In the genomic region with DNA sequence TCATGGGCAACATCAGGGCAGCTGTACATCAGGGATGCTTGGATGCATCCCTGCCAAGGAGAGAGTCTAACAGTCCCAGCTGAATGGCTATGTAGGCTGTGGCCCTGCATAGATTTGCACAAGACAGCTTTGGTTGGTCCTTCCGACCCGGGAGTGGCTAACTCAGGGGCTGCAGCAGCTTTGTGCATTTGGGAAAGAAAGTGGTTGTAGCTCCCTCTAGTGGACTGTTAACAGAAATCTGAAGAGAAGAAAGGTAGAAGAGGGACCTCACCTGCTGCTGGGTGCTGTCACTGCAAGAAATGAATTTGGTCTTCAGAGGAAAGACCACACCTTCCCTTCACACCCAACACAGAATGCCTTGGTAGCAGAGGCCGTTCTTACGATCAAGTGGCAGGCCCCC, we compare ENCODE assay signal across 9 mouse cellular contexts. TPM values are rescaled to one million over a fixed set of nuclear protein-coding genes. Genes with fewer than 3 reads are reported as not detected.
DNase-seq lines count a peak whose midpoint lies in the region; ATAC-seq and TF ChIP-seq lines count a peak whose summit lies in the region.
"Had no signal": no experiment of that assay in that cellular context is flagged by ENCODE, and none has a peak within 500 bp of the region (broad histone marks: within the 10 kb centered on the region; RNA-seq: fewer than 3 reads in every experiment).

No protein-coding gene starts in this region.

- 18% methylated on average over 4 of the region's 4 CpGs for WGBS in intestine, postnatal 0 days
- 24% methylated on average over 4 of the region's 4 CpGs for WGBS in intestine, embryonic 15.5 days
- WGBS in hindbrain, embryonic 14.5 days = 34% methylated on average over 4 of the region's 4 CpGs

- no peak overlapping the region for H3K27ac ChIP-seq in intestine, postnatal 0 days (ENCODE audit: low read depth, low read length)
- no peak overlapping the region for H3K27ac ChIP-seq in intestine, embryonic 15.5 days
- no peak overlapping the region for H3K27ac ChIP-seq in CH12.LX (ENCODE audit: insufficient read depth, low read depth)
- no peak overlapping the region for H3K27ac ChIP-seq in hindbrain, embryonic 14.5 days
- H3K27ac ChIP-seq: stomach, embryonic 15.5 days had no signal

- no peak overlapping the region for H3K4me2 ChIP-seq in intestine, postnatal 0 days (replicated peaks; ENCODE audit: low read depth)
- no peak overlapping the region for H3K4me2 ChIP-seq in intestine, embryonic 15.5 days (replicated peaks)
- no peak overlapping the region for H3K4me2 ChIP-seq in CH12.LX (ENCODE audit: insufficient read depth, low read depth, poor library complexity, severe bottlenecking)
- no peak overlapping the region for H3K4me2 ChIP-seq in hindbrain, embryonic 14.5 days (replicated peaks)
- H3K4me2 ChIP-seq: stomach, embryonic 15.5 days had no signal

- H3K4me1 ChIP-seq in intestine, postnatal 0 days (replicated peaks; ENCODE audit: control insufficient read depth, insufficient read depth, low read length) = no peaks in the 10 kb centered on the region
- no peaks in the 10 kb centered on the region for H3K4me1 ChIP-seq in intestine, embryonic 15.5 days (replicated peaks)
- H3K4me1 ChIP-seq in CH12.LX (ENCODE audit: control insufficient read depth in 1 of 2, insufficient read depth in 2 of 2) = peaks cover 0 to 4% of the 10 kb centered on the region in 2 experiments; a peak in 1 of 4 replicates
- 0 out of 2 replicates have a peak, but pooled peaks cover 4% of the 10 kb centered on the region for H3K4me1 ChIP-seq in hindbrain, embryonic 14.5 days (replicated peaks; ENCODE audit: control insufficient read depth, insufficient read depth, low read length)
- H3K4me1 ChIP-seq: stomach, embryonic 15.5 days had no signal

- H3K4me3 ChIP-seq in intestine, postnatal 0 days (ENCODE audit: low read depth, low read length) = no peak overlapping the region
- H3K4me3 ChIP-seq in intestine, embryonic 15.5 days (replicated peaks) = no peak overlapping the region
- no peak overlapping the region for H3K4me3 ChIP-seq in CH12.LX (replicated peaks in 1 of 3; ENCODE audit: low read depth in 2 of 3, low read length in 2 of 3, poor library complexity in 1 of 3)
- no peak overlapping the region for H3K4me3 ChIP-seq in hindbrain, embryonic 14.5 days (replicated peaks; ENCODE audit: low read length)
- H3K4me3 ChIP-seq: stomach, embryonic 15.5 days had no signal

- no peak for ATAC-seq in intestine, postnatal 0 days
- no peak for ATAC-seq in intestine, embryonic 15.5 days
- ATAC-seq in hindbrain, embryonic 14.5 days (ENCODE audit: low FRiP score) = no peak

- TF ChIP-seq RAD21 in CH12.LX (IDR thresholded peaks at IDR 0.05; ENCODE audit: low read depth, low read length) = peak; percentile 39

- in situ Hi-C loops in CH12.LX (cut with MboI; ENCODE audit: low pct_ligation_motif_present, low pct_unique_long_range_greater_than_20kb, low sequenced_read_pairs) = no loop called here

- no peaks in the 10 kb centered on the region for H3K36me3 ChIP-seq in intestine, postnatal 0 days (ENCODE audit: control insufficient read depth, insufficient read depth)
- no peaks in the 10 kb centered on the region for H3K36me3 ChIP-seq in intestine, embryonic 15.5 days
- no peaks in the 10 kb centered on the region for H3K36me3 ChIP-seq in CH12.LX (replicated peaks in 1 of 2; ENCODE audit: control insufficient read depth in 1 of 2, insufficient read depth in 1 of 2, low read length in 1 of 2)
- H3K36me3 ChIP-seq in hindbrain, embryonic 14.5 days (replicated peaks; ENCODE audit: control insufficient read depth, insufficient read depth) = no peaks in the 10 kb centered on the region
- H3K36me3 ChIP-seq: stomach, embryonic 15.5 days had no signal

- dilution Hi-C loops in CH12.LX (cut with MboI; ENCODE audit: extremely low pct_ligation_motif_present, extremely low pct_unique_long_range_greater_than_20kb, low sequenced_read_pairs) = no loop called here

- H3K9ac ChIP-seq in intestine, postnatal 0 days (ENCODE audit: low read depth, low read length) = no peak overlapping the region
- H3K9ac ChIP-seq in intestine, embryonic 15.5 days = no peak overlapping the region
- H3K9ac ChIP-seq in CH12.LX (ENCODE audit: insufficient read depth, low read depth) = no peak overlapping the region
- H3K9ac ChIP-seq in hindbrain, embryonic 14.5 days = no peak overlapping the region
- H3K9ac ChIP-seq: stomach, embryonic 15.5 days had no signal

- H3K27me3 ChIP-seq in intestine, postnatal 0 days (replicated peaks; ENCODE audit: control insufficient read depth, insufficient read depth, low read length) = peaks cover 17% of the 10 kb centered on the region
- peaks cover 14% of the 10 kb centered on the region; the same call in 1 of the 2 replicates for H3K27me3 ChIP-seq in intestine, embryonic 15.5 days (replicated peaks)
- peaks cover 92% of the 10 kb centered on the region for H3K27me3 ChIP-seq in CH12.LX (replicated peaks)
- H3K27me3 ChIP-seq in hindbrain, embryonic 14.5 days (ENCODE audit: control insufficient read depth, insufficient read depth, low read length) = no peaks in the 10 kb centered on the region

- TF ChIP-seq CTCF in intestine, postnatal 0 days (IDR thresholded peaks at IDR 0.05; ENCODE audit: low read depth) = peak; percentile 66
- TF ChIP-seq CTCF in CH12.LX (conservative IDR thresholded peaks at IDR 0.05 in 1 of 2, IDR thresholded peaks at IDR 0.05 in 1 of 2; ENCODE audit: low read depth in 2 of 2, low read length in 2 of 2) = peak; percentile 43 to 72; a peak in 3 of 4 replicates
- TF ChIP-seq CTCF in brain, embryonic 14.5 days (IDR thresholded peaks at IDR 0.05; ENCODE audit: borderline replicate concordance, extremely low read depth, insufficient read depth, insufficient read length) = peak; percentile 64; the same call in 1 of the 2 replicates

- H3K9me3 ChIP-seq in intestine, postnatal 0 days (ENCODE audit: control insufficient read depth) = no peaks in the 10 kb centered on the region
- no peaks in the 10 kb centered on the region for H3K9me3 ChIP-seq in intestine, embryonic 15.5 days
- no peaks in the 10 kb centered on the region for H3K9me3 ChIP-seq in CH12.LX (replicated peaks; ENCODE audit: low read length)
- no peaks in the 10 kb centered on the region for H3K9me3 ChIP-seq in hindbrain, embryonic 14.5 days (ENCODE audit: control insufficient read depth, low read length)
- H3K9me3 ChIP-seq: stomach, embryonic 15.5 days had no signal

- no peak for TF ChIP-seq EP300 in CH12.LX (IDR thresholded peaks at IDR 0.05; ENCODE audit: low read length)

- DNase-seq in CH12.LX (ENCODE audit: extremely low read depth) = peak; percentile 47
- peak; percentile 77 for DNase-seq in brain, embryonic 14.5 days (ENCODE audit: low read depth)
- peak; percentile 81 for DNase-seq in hindbrain, embryonic 14.5 days (ENCODE audit: low spot score)
- DNase-seq in adrenal gland, postnatal 25 days = no peak
- no peak for DNase-seq in ovary, postnatal 10 days (ENCODE audit: low spot score)
- no peak for DNase-seq in layer of hippocampus, adult 11-12 months (ENCODE audit: low spot score)

- no peak for TF ChIP-seq POLR2A in CH12.LX (IDR thresholded peaks at IDR 0.05; ENCODE audit: low read depth, low read length)
- TF ChIP-seq POLR2A in brain, embryonic 14.5 days (IDR thresholded peaks at IDR 0.05; ENCODE audit: borderline replicate concordance, extremely low read depth, insufficient read depth, insufficient read length, poor library complexity, severe bottlenecking) = no peak

- no peaks in the 10 kb centered on the region for H3K79me2 ChIP-seq in CH12.LX (replicated peaks; ENCODE audit: control insufficient read depth, extremely low read depth, insufficient read depth, poor library complexity, severe bottlenecking)

TF ChIP-seq in CH12.LX, 34 proteins besides CTCF, POLR2A, EP300 and RAD21 (continues in another document):
- TF ChIP-seq POLR2AphosphoS2 (IDR thresholded peaks at IDR 0.05; ENCODE audit: low read depth, low read length) (no peak), CHD2 (IDR thresholded peaks at IDR 0.05; ENCODE audit: low read length) (no peak), USF1 (IDR thresholded peaks at IDR 0.05; ENCODE audit: low read depth, low read length) (no peak), NRF1 (IDR thresholded peaks at IDR 0.05; ENCODE audit: low read depth, low read length) (no peak), SIN3A (IDR thresholded peaks at IDR 0.05; ENCODE audit: low read length) (no peak), ZKSCAN1 (IDR thresholded peaks at IDR 0.05; ENCODE audit: borderline replicate concordance, low read depth, low read length) (no peak), ZC3H11A (IDR thresholded peaks at IDR 0.05; ENCODE audit: low read depth, low read length) (no peak), HCFC1 (IDR thresholded peaks at IDR 0.05; ENCODE audit: low read depth, low read length) (no peak), IRF4 (IDR thresholded peaks at IDR 0.05; ENCODE audit: low read depth, low read length) (no peak), ZMIZ1 (IDR thresholded peaks at IDR 0.05; ENCODE audit: low read depth, low read length) (no peak), E2F4 (IDR thresholded peaks at IDR 0.05; ENCODE audit: insufficient replicate concordance, low read depth, low read length) (no peak), SMC3 (IDR thresholded peaks at IDR 0.05; ENCODE audit: low read depth, low read length) (no peak), PAX5 (IDR thresholded peaks at IDR 0.05; ENCODE audit: low read length) (no peak), GABPA (IDR thresholded peaks at IDR 0.05; ENCODE audit: insufficient replicate concordance, low read depth, low read length) (no peak), JUN (IDR thresholded peaks at IDR 0.05; ENCODE audit: insufficient read depth, low read depth, low read length) (no peak)

RNA-seq across cellular contexts. Expression of a gene that starts 36.0 kb away (rescaled TPM):
- 1.1 TPM in 2 replicates for polyA plus RNA-seq in intestine, postnatal 0 days (2015; fragmentation: Nextera tagmentation; extraction: Ambion mirVana)
- polyA plus RNA-seq in intestine, embryonic 15.5 days (2015; fragmentation: Nextera tagmentation; extraction: Ambion mirVana) = 2.6 and 2.9 TPM in 2 replicates
- not detected in 2 replicates for total RNA-seq in CH12.LX (2012; rRNA removed)
- not detected in 2 replicates for total RNA-seq in CH12.LX (2014; rRNA removed)
- not detected in 2 replicates for polyA plus RNA-seq in CH12.LX (2012; ENCODE audit: insufficient read length, low read depth)
- polyA plus RNA-seq in brain, embryonic 14.5 days (2012; rRNA removed) = 7.9 and 14.8 TPM in 2 replicates
- 18.5 and 22.9 TPM in 2 replicates for polyA plus RNA-seq in hindbrain, embryonic 14.5 days (2014; fragmentation: Nextera tagmentation; extraction: Ambion mirVana)
- total RNA-seq in adrenal gland, postnatal 25 days (2021) = 1.5 and 1.6 TPM in 2 replicates

RNA-seq across cellular contexts. Expression of a gene that starts 58.2 kb away (rescaled TPM):
- 0.10 and 0.16 TPM in 2 replicates for polyA plus RNA-seq in intestine, postnatal 0 days (2015; fragmentation: Nextera tagmentation; extraction: Ambion mirVana)
- 0.38 and 0.43 TPM in 2 replicates for polyA plus RNA-seq in intestine, embryonic 15.5 days (2015; fragmentation: Nextera tagmentation; extraction: Ambion mirVana)
- not detected in 2 replicates for total RNA-seq in CH12.LX (2012; rRNA removed)
- total RNA-seq in CH12.LX (2014; rRNA removed) = not detected in 2 replicates
- not detected in 2 replicates for polyA plus RNA-seq in CH12.LX (2012; ENCODE audit: insufficient read length, low read depth)
- polyA plus RNA-seq in brain, embryonic 14.5 days (2012; rRNA removed) = 1.3 TPM in 2 replicates
- 2.0 and 2.3 TPM in 2 replicates for polyA plus RNA-seq in hindbrain, embryonic 14.5 days (2014; fragmentation: Nextera tagmentation; extraction: Ambion mirVana)
- 1.1 and 1.2 TPM in 2 replicates for total RNA-seq in adrenal gland, postnatal 25 days (2021)

Comparison
In these comparisons a context has a peak if more than half of its experiments do, and no peak if none do; other contexts are left out.
1. DNase-seq: peak in CH12.LX (single experiment), brain, embryonic 14.5 days (single experiment) and hindbrain, embryonic 14.5 days (single experiment); none in adrenal gland, postnatal 25 days (single experiment), ovary, postnatal 10 days (single experiment) and layer of hippocampus, adult 11-12 months (single experiment).
2. Peak in every context shown above with its lines, with median percentiles within 50 percentile points of each other: CTCF ChIP-seq.